Mouse (Mus musculus) neural tube, embryonic 13.5 days (tissue): Measurements from ENCODE around the gene Klhl9. TPM values are rescaled to one million over a fixed set of nuclear protein-coding genes. Genes with fewer than 3 reads are reported as not detected.

Source experiments
- ATAC-seq: fragments of 200-750 bp; cut with Nextera tagmentation; 2 replicates; pipeline ENCODE4 v1.8.0; 2017; ENCODE audit warnings: low read depth, mild to moderate bottlenecking, moderate TSS enrichment, moderate library complexity
- H3K27ac ChIP-seq: fragments of 300-500 bp; sonication (generic); replicated peaks from 2 replicates; pipeline ENCODE4 v1.5.1; 2015; ENCODE audit warnings: moderate library complexity, mild to moderate bottlenecking, inconsistent platforms
- H3K27me3 ChIP-seq: fragments of 300-500 bp; sonication (generic); 2 replicates; pipeline ENCODE4 v1.6.1; 2015; ENCODE audit warnings: mild to moderate bottlenecking, inconsistent platforms
- H3K36me3 ChIP-seq: fragments of 300-500 bp; sonication (generic); 2 replicates; pipeline ENCODE4 v1.6.1; 2015; ENCODE audit warnings: mild to moderate bottlenecking, inconsistent platforms
- H3K4me1 ChIP-seq: fragments of 300-500 bp; sonication (generic); replicated peaks from 2 replicates; pipeline ENCODE4 v1.6.1; 2015; ENCODE audit warnings: inconsistent platforms
- H3K4me2 ChIP-seq: fragments of 300-500 bp; sonication (generic); 2 replicates; pipeline ENCODE4 v1.6.1; 2015; ENCODE audit warnings: inconsistent platforms, mild to moderate bottlenecking, moderate library complexity
- H3K4me3 ChIP-seq: fragments of 300-500 bp; sonication (generic); 2 replicates; pipeline ENCODE4 v1.5.1; 2015; ENCODE audit warnings: mild to moderate bottlenecking, inconsistent platforms
- H3K9ac ChIP-seq: fragments of 300-500 bp; sonication (generic); 2 replicates; pipeline ENCODE4 v1.6.1; 2015; ENCODE audit warnings: moderate library complexity, mild to moderate bottlenecking, inconsistent platforms
- H3K9me3 ChIP-seq: fragments of 300-500 bp; sonication (generic); 2 replicates; pipeline ENCODE4 v1.6.1; 2016; ENCODE audit warnings: inconsistent platforms
- whole genome bisulfite sequencing: fragments of 180-500 bp; shearing (Covaris S2); methylation state at CpG from one replicate; pipeline ENCODE4 v1.1.7; 2015; 5-methylcytosine and 5-hydroxymethylcytosine counted together
- polyA plus RNA-seq: library from polyadenylated mRNA; unstranded; fragments of >200 nt; fragmentation: Nextera tagmentation; extraction: Ambion mirVana; gene quantifications from 2 replicates; pipeline ENCODE4 v1.2.1, GENCODE M21; 2015

Klhl9 gene
- polyA plus RNA-seq, 1 experiment from 2014 or later: 126 TPM

GRCm38 (mm10) chr4:88705924-88706323 lies 16.3 kb downstream of the Klhl9 start:
- Histone ChIP-seq H3K36me3 (peaks cover 8% of the 10 kb centered on the region; the same call in 1 of the 2 replicates), H3K27me3 (no peaks in the 10 kb centered on the region), H3K9ac (no peak overlapping the region), H3K9me3 (no peaks in the 10 kb centered on the region), H3K27ac (no peak overlapping the region), H3K4me2 (no peak overlapping the region), H3K4me1 (no peaks in the 10 kb centered on the region), H3K4me3 (no peak overlapping the region)
- WGBS: 44% methylated on average over 3 of the region's 3 CpGs
- ATAC-seq: no peak

GRCm38 (mm10) chr4:88699301-88699700 lies 23.0 kb downstream of the Klhl9 start:
- H3K4me1 ChIP-seq: no peaks in the 10 kb centered on the region
- H3K36me3 ChIP-seq: no peaks in the 10 kb centered on the region
- no peak overlapping the region for H3K9ac ChIP-seq
- ATAC-seq: no peak
- H3K4me2 ChIP-seq: no peak overlapping the region
- H3K27me3 ChIP-seq: 0 out of 2 replicates have a peak, but pooled peaks cover 3% of the 10 kb centered on the region
- 79% methylated on average over 1 of the region's 1 CpGs for WGBS
- no peak overlapping the region for H3K27ac ChIP-seq
- no peak overlapping the region for H3K4me3 ChIP-seq
- no peaks in the 10 kb centered on the region for H3K9me3 ChIP-seq

GRCm38 (mm10) chr4:88698781-88699180 lies 23.5 kb downstream of the Klhl9 start:
- H3K4me3 ChIP-seq: no peak overlapping the region
- no peaks in the 10 kb centered on the region for H3K9me3 ChIP-seq
- H3K27ac ChIP-seq: no peak overlapping the region
- H3K36me3 ChIP-seq: no peaks in the 10 kb centered on the region
- H3K27me3 ChIP-seq: 0 out of 2 replicates have a peak, but pooled peaks cover 3% of the 10 kb centered on the region
- no peak for ATAC-seq
- no peak overlapping the region for H3K4me2 ChIP-seq
- no peaks in the 10 kb centered on the region for H3K4me1 ChIP-seq
- no peak overlapping the region for H3K9ac ChIP-seq
- WGBS: 89% methylated on average over 5 of the region's 5 CpGs

GRCm38 (mm10) chr4:88697753-88698152 lies 24.5 kb downstream of the Klhl9 start:
- Histone ChIP-seq H3K36me3 (no peaks in the 10 kb centered on the region), H3K9me3 (no peaks in the 10 kb centered on the region), H3K9ac (no peak overlapping the region), H3K4me1 (no peaks in the 10 kb centered on the region), H3K27me3 (0 out of 2 replicates have a peak, but pooled peaks cover 3% of the 10 kb centered on the region), H3K4me3 (no peak overlapping the region), H3K27ac (no peak overlapping the region), H3K4me2 (no peak overlapping the region)
- WGBS: 82% methylated on average over 4 of the region's 4 CpGs
- no peak for ATAC-seq

- H3K27ac ChIP-seq: no peak overlapping the region
- no peak overlapping the region for H3K4me2 ChIP-seq
- 51% methylated on average over 6 of the region's 6 CpGs for WGBS
- H3K9ac ChIP-seq: no peak overlapping the region
- H3K36me3 ChIP-seq: no peaks in the 10 kb centered on the region
- H3K4me1 ChIP-seq: no peaks in the 10 kb centered on the region
- no peaks in the 10 kb centered on the region for H3K9me3 ChIP-seq
- H3K27me3 ChIP-seq: 0 out of 2 replicates have a peak, but pooled peaks cover 3% of the 10 kb centered on the region
- ATAC-seq: no peak
- H3K4me3 ChIP-seq: no peak overlapping the region
These were observed 25.2 kb downstream of the Klhl9 start for GRCm38 (mm10) chr4:88697108-88697507.

- Histone ChIP-seq H3K27ac (no peak overlapping the region), H3K9ac (no peak overlapping the region), H3K27me3 (0 out of 2 replicates have a peak, but pooled peaks cover 3% of the 10 kb centered on the region), H3K4me2 (no peak overlapping the region), H3K4me1 (no peaks in the 10 kb centered on the region), H3K4me3 (no peak overlapping the region), H3K9me3 (no peaks in the 10 kb centered on the region), H3K36me3 (no peaks in the 10 kb centered on the region)
- 27% methylated on average over 3 of the region's 3 CpGs for WGBS
- peak; percentile 74 for ATAC-seq
These were observed 25.9 kb downstream of the Klhl9 start for GRCm38 (mm10) chr4:88696237-88696884.

GRCm38 (mm10) chr4:88693392-88693791 lies 28.9 kb downstream of the Klhl9 start:
- Histone ChIP-seq H3K4me3 (no peak overlapping the region), H3K9ac (no peak overlapping the region), H3K36me3 (no peaks in the 10 kb centered on the region), H3K27me3 (0 out of 2 replicates have a peak, but pooled peaks cover 3% of the 10 kb centered on the region), H3K4me2 (no peak overlapping the region), H3K27ac (no peak overlapping the region), H3K4me1 (no peaks in the 10 kb centered on the region), H3K9me3 (no peaks in the 10 kb centered on the region)
- 84% methylated on average over 2 of the region's 2 CpGs for WGBS
- no peak for ATAC-seq

GRCm38 (mm10) chr4:88692537-88692936 lies 29.7 kb downstream of the Klhl9 start:
- Histone ChIP-seq H3K27ac (no peak overlapping the region), H3K4me1 (no peaks in the 10 kb centered on the region), H3K9me3 (no peaks in the 10 kb centered on the region), H3K9ac (no peak overlapping the region), H3K36me3 (no peaks in the 10 kb centered on the region), H3K4me2 (no peak overlapping the region), H3K27me3 (0 out of 2 replicates have a peak, but pooled peaks cover 3% of the 10 kb centered on the region), H3K4me3 (no peak overlapping the region)
- no peak for ATAC-seq
- WGBS: 88% methylated on average over 1 of the region's 1 CpGs

GRCm38 (mm10) chr4:88691259-88691658 lies 31.0 kb downstream of the Klhl9 start, which contains the start of gene Ifnab:
TSS of gene Ifnab (minus strand) at chr4:88691359.
- Histone ChIP-seq H3K4me2 (no peak within 1 kb of the TSS), H3K4me3 (no peak within 1 kb of the TSS), H3K36me3 (no peaks in the 10 kb centered on the region), H3K27me3 (0 out of 2 replicates have a peak, but pooled peaks cover 3% of the 10 kb centered on the region), H3K9ac (no peak within 1 kb of the TSS), H3K9me3 (no peaks in the 10 kb centered on the region), H3K4me1 (no peaks in the 10 kb centered on the region), H3K27ac (no peak within 1 kb of the TSS)
- 64% methylated on average over 2 of the region's 2 CpGs for WGBS
- ATAC-seq: no peak

- Histone ChIP-seq H3K4me2 (no peak within 1 kb of the TSS), H3K27me3 (no peaks in the 10 kb centered on the region), H3K36me3 (no peaks in the 10 kb centered on the region), H3K4me1 (no peaks in the 10 kb centered on the region), H3K9me3 (no peaks in the 10 kb centered on the region), H3K9ac (no peak within 1 kb of the TSS), H3K27ac (no peak within 1 kb of the TSS), H3K4me3 (no peak within 1 kb of the TSS)
- WGBS: 94% methylated on average over 1 of the region's 1 CpGs
- ATAC-seq: no peak
These were observed 38.5 kb downstream of the Klhl9 start, which contains the start of gene Ifna2 for GRCm38 (mm10) chr4:88683812-88684211. TSS of gene Ifna2 (minus strand) at chr4:88683912.

GRCm38 (mm10) chr4:88681353-88681752 lies 40.9 kb downstream of the Klhl9 start:
- Histone ChIP-seq H3K9me3 (no peaks in the 10 kb centered on the region), H3K27me3 (no peaks in the 10 kb centered on the region), H3K4me1 (no peaks in the 10 kb centered on the region), H3K4me3 (no peak overlapping the region), H3K9ac (no peak overlapping the region), H3K4me2 (no peak overlapping the region), H3K27ac (no peak overlapping the region), H3K36me3 (no peaks in the 10 kb centered on the region)
- WGBS: 78% methylated on average over 3 of the region's 3 CpGs
- ATAC-seq: no peak

- 54% methylated on average over 8 of the region's 8 CpGs for WGBS
These were observed 41.9 kb downstream of the Klhl9 start for GRCm38 (mm10) chr4:88680362-88680761.

GRCm38 (mm10) chr4:88676824-88677223 lies 45.4 kb downstream of the Klhl9 start, which contains the start of gene Ifna16:
TSS of gene Ifna16 (minus strand) at chr4:88676924.
- 88% methylated on average over 1 of the region's 1 CpGs for WGBS

More at GRCm38 (mm10) chr4:88680362-88680761, 41.9 kb downstream of the Klhl9 start:
- Histone ChIP-seq H3K27me3 (no peaks in the 10 kb centered on the region), H3K4me3 (no peak overlapping the region), H3K27ac (no peak overlapping the region), H3K36me3 (no peaks in the 10 kb centered on the region), H3K4me1 (no peaks in the 10 kb centered on the region), H3K4me2 (no peak overlapping the region), H3K9ac (no peak overlapping the region), H3K9me3 (no peaks in the 10 kb centered on the region)
- no peak for ATAC-seq

More at GRCm38 (mm10) chr4:88676824-88677223, 45.4 kb downstream of the Klhl9 start, which contains the start of gene Ifna16:
- H3K4me3 ChIP-seq: no peak within 1 kb of the TSS
- H3K36me3 ChIP-seq: no peaks in the 10 kb centered on the region
- no peak within 1 kb of the TSS for H3K27ac ChIP-seq
- H3K4me2 ChIP-seq: no peak within 1 kb of the TSS
- no peak for ATAC-seq
- no peaks in the 10 kb centered on the region for H3K4me1 ChIP-seq
- H3K9ac ChIP-seq: no peak within 1 kb of the TSS
- no peaks in the 10 kb centered on the region for H3K27me3 ChIP-seq
- H3K9me3 ChIP-seq: no peaks in the 10 kb centered on the region
